Mouse (Mus musculus): ENCODE data around the gene Ryr3. TPM values are rescaled to one million over a fixed set of nuclear protein-coding genes. Genes with fewer than 3 reads are reported as not detected.

The Ryr3 gene
- polyA plus RNA-seq, 1 experiment from 2014 or later = 0.85 TPM

- no peaks in the 10 kb centered on the region for H3K36me3 ChIP-seq (ENCODE audit: control insufficient read depth, insufficient read depth, low read length)
- H3K9ac ChIP-seq (ENCODE audit: low read length) = no peak overlapping the region
- no peaks in the 10 kb centered on the region for H3K4me1 ChIP-seq (ENCODE audit: control insufficient read depth, insufficient read depth, low read length)
- no peaks in the 10 kb centered on the region for H3K9me3 ChIP-seq (ENCODE audit: control insufficient read depth, low read length)
- 88% methylated on average over 4 of the region's 4 CpGs for WGBS
- H3K27ac ChIP-seq (ENCODE audit: low read depth, low read length) = no peak overlapping the region
- ATAC-seq (ENCODE audit: insufficient read depth, low FRiP score, low TSS enrichment) = no peak
- H3K27me3 ChIP-seq (ENCODE audit: control insufficient read depth, insufficient read depth, low read length) = no peaks in the 10 kb centered on the region
- DNase-seq (ENCODE audit: low spot score) = no peak
- H3K4me3 ChIP-seq (ENCODE audit: low read depth, low read length) = no peak overlapping the region
- no peak overlapping the region for H3K4me2 ChIP-seq (ENCODE audit: low read depth)
Measured at GRCm38 (mm10) chr2:113076396-113076795, 140.5 kb downstream of the Ryr3 start.

DNA sequence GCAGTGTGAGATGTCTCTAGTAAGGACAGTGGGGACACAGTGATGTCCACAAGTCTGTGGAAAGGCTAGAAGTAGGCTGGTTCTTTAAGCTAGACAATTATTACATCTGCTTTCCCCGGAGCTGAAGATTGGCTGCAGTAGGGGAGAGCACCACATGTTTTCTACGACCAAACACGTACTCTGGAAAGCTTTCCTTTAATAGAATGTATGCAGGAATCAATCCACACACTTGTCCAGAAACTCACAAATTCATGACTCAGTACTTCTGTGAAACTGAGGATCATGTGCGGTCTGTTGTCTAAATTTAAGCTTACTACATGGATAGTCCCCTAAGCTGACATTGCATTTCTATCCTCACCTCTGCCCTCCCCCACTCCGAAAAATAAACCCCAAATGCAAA, 157.5 kb downstream of the Ryr3 start:
- no peaks in the 10 kb centered on the region for H3K27me3 ChIP-seq (ENCODE audit: control insufficient read depth, insufficient read depth, low read length)
- 89% methylated on average over 5 of the region's 5 CpGs for WGBS

GRCm38 (mm10) chr2:113058914-113059313, 158.0 kb downstream of the Ryr3 start:
- H3K27me3 ChIP-seq (ENCODE audit: control insufficient read depth, insufficient read depth, low read length) = no peaks in the 10 kb centered on the region
- no peaks in the 10 kb centered on the region for H3K36me3 ChIP-seq (ENCODE audit: control insufficient read depth, insufficient read depth, low read length)
- H3K4me3 ChIP-seq (ENCODE audit: low read depth, low read length) = no peak overlapping the region
- H3K27ac ChIP-seq (ENCODE audit: low read depth, low read length) = no peak overlapping the region
- ATAC-seq (ENCODE audit: insufficient read depth, low FRiP score, low TSS enrichment) = no peak
- no peaks in the 10 kb centered on the region for H3K9me3 ChIP-seq (ENCODE audit: control insufficient read depth, low read length)
- WGBS = 64% methylated on average over 5 of the region's 5 CpGs
- H3K4me2 ChIP-seq (ENCODE audit: low read depth) = no peak overlapping the region
- H3K9ac ChIP-seq (ENCODE audit: low read length) = no peak overlapping the region
- H3K4me1 ChIP-seq (ENCODE audit: control insufficient read depth, insufficient read depth, low read length) = no peaks in the 10 kb centered on the region
- no peak for DNase-seq (ENCODE audit: low spot score)

More for the DNA sequence above, 157.5 kb downstream of the Ryr3 start:
- no peak for DNase-seq (ENCODE audit: low spot score)
- ATAC-seq (ENCODE audit: insufficient read depth, low FRiP score, low TSS enrichment) = no peak
- H3K9me3 ChIP-seq (ENCODE audit: control insufficient read depth, low read length) = no peaks in the 10 kb centered on the region
- no peak overlapping the region for H3K27ac ChIP-seq (ENCODE audit: low read depth, low read length)
- no peak overlapping the region for H3K4me3 ChIP-seq (ENCODE audit: low read depth, low read length)
- H3K9ac ChIP-seq (ENCODE audit: low read length) = no peak overlapping the region
- H3K4me2 ChIP-seq (ENCODE audit: low read depth) = no peak overlapping the region
- H3K36me3 ChIP-seq (ENCODE audit: control insufficient read depth, insufficient read depth, low read length) = no peaks in the 10 kb centered on the region
- no peaks in the 10 kb centered on the region for H3K4me1 ChIP-seq (ENCODE audit: control insufficient read depth, insufficient read depth, low read length)

DNA sequence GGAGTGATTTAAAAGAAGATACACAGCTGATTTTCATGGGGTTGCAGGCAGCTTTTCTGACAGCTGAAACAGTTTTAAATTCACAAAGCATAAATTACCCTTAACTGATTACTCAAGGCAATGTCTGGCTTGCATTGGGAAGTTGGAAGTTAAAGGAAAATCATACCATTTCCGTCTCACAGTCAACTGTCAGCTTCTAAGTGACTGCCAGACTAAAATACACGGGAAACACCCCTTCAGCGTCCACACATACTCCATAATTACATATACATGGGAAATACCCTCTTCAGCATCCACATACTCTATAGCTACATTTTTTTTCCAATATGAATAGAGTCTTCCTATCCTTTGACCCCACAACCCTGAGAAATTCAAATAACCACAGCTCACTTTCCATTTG, 158.8 kb downstream of the Ryr3 start:
- Histone ChIP-seq H3K4me3 (ENCODE audit: low read depth, low read length) (no peak overlapping the region), H3K36me3 (ENCODE audit: control insufficient read depth, insufficient read depth, low read length) (no peaks in the 10 kb centered on the region), H3K4me2 (ENCODE audit: low read depth) (no peak overlapping the region), H3K4me1 (ENCODE audit: control insufficient read depth, insufficient read depth, low read length) (no peaks in the 10 kb centered on the region), H3K9ac (ENCODE audit: low read length) (no peak overlapping the region), H3K27me3 (ENCODE audit: control insufficient read depth, insufficient read depth, low read length) (no peaks in the 10 kb centered on the region), H3K27ac (ENCODE audit: low read depth, low read length) (no peak overlapping the region), H3K9me3 (ENCODE audit: control insufficient read depth, low read length) (no peaks in the 10 kb centered on the region)
- WGBS = 76% methylated on average over 3 of the region's 3 CpGs
- DNase-seq (ENCODE audit: low spot score) = no peak
- ATAC-seq (ENCODE audit: insufficient read depth, low FRiP score, low TSS enrichment) = no peak

GRCm38 (mm10) chr2:113055591-113055990, 161.3 kb downstream of the Ryr3 start:
- Histone ChIP-seq H3K9ac (ENCODE audit: low read length) (no peak overlapping the region), H3K27ac (ENCODE audit: low read depth, low read length) (no peak overlapping the region), H3K4me1 (ENCODE audit: control insufficient read depth, insufficient read depth, low read length) (no peaks in the 10 kb centered on the region), H3K9me3 (ENCODE audit: control insufficient read depth, low read length) (no peaks in the 10 kb centered on the region), H3K36me3 (ENCODE audit: control insufficient read depth, insufficient read depth, low read length) (no peaks in the 10 kb centered on the region), H3K4me3 (ENCODE audit: low read depth, low read length) (no peak overlapping the region), H3K27me3 (ENCODE audit: control insufficient read depth, insufficient read depth, low read length) (no peaks in the 10 kb centered on the region), H3K4me2 (ENCODE audit: low read depth) (no peak overlapping the region)
- ATAC-seq (ENCODE audit: insufficient read depth, low FRiP score, low TSS enrichment) (no peak), DNase-seq (ENCODE audit: low spot score) (no peak)
- WGBS = 88% methylated on average over 2 of the region's 2 CpGs

GRCm38 (mm10) chr2:113049831-113050230, 167.1 kb downstream of the Ryr3 start:
- Histone ChIP-seq H3K4me2 (ENCODE audit: low read depth) (no peak overlapping the region), H3K4me3 (ENCODE audit: low read depth, low read length) (no peak overlapping the region), H3K4me1 (ENCODE audit: control insufficient read depth, insufficient read depth, low read length) (no peaks in the 10 kb centered on the region), H3K36me3 (ENCODE audit: control insufficient read depth, insufficient read depth, low read length) (no peaks in the 10 kb centered on the region), H3K9me3 (ENCODE audit: control insufficient read depth, low read length) (no peaks in the 10 kb centered on the region), H3K27ac (ENCODE audit: low read depth, low read length) (no peak overlapping the region), H3K27me3 (ENCODE audit: control insufficient read depth, insufficient read depth, low read length) (no peaks in the 10 kb centered on the region), H3K9ac (ENCODE audit: low read length) (no peak overlapping the region)
- WGBS = 74% methylated on average over 1 of the region's 1 CpGs
- no peak for DNase-seq (ENCODE audit: low spot score)
- ATAC-seq (ENCODE audit: insufficient read depth, low FRiP score, low TSS enrichment) = no peak

DNA sequence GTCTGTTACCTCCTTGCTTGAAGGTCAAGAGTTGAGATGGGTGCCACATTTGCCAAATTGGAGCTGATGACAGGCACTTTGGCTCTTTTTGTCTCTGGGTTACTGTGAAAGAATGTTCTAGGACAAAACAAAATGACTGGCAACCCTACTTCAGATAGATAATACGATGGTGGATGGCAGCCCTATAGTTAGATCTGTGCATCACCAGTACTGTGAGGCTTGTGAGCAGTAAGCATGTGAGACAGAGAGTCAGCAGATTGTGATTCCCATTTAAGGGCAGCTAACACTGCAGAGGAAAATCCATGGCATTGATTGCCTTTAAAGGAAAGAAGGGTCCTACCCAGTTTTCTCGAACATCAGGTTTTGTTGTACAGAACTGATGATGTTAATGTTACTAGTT, 180.3 kb downstream of the Ryr3 start:
- no peaks in the 10 kb centered on the region for H3K27me3 ChIP-seq (ENCODE audit: control insufficient read depth, insufficient read depth, low read length)
- no peaks in the 10 kb centered on the region for H3K36me3 ChIP-seq (ENCODE audit: control insufficient read depth, insufficient read depth, low read length)

DNA sequence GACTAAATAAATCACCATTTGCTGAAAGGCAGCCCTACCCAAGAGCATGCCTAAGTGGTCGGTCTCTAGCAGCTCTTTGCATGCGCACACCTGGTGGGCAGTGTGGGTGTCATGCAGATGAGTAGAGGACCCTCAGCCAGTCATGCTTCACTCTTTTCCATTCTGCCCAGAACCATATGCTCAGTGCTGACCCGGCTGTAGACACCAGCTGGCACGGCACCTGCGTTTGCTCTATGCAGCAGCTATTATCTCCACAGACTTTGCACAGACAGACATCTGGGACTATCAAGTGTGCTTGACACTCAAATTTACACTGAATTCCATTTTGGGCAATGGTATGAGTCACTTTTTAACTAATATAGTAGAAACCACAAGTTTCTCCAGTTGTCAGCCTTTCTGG, 186.2 kb downstream of the Ryr3 start:
- no peaks in the 10 kb centered on the region for H3K9me3 ChIP-seq (ENCODE audit: control insufficient read depth, low read length)
- ATAC-seq (ENCODE audit: insufficient read depth, low FRiP score, low TSS enrichment) (no peak; the same call in 1 of the 2 replicates), DNase-seq (ENCODE audit: low spot score) (no peak)
- H3K4me2 ChIP-seq (ENCODE audit: low read depth) = no peak overlapping the region
- no peak overlapping the region for H3K27ac ChIP-seq (ENCODE audit: low read depth, low read length)
- no peak overlapping the region for H3K4me3 ChIP-seq (ENCODE audit: low read depth, low read length)
- no peaks in the 10 kb centered on the region for H3K27me3 ChIP-seq (ENCODE audit: control insufficient read depth, insufficient read depth, low read length)
- no peak overlapping the region for H3K9ac ChIP-seq (ENCODE audit: low read length)
- no peaks in the 10 kb centered on the region for H3K36me3 ChIP-seq (ENCODE audit: control insufficient read depth, insufficient read depth, low read length)
- WGBS = 75% methylated on average over 5 of the region's 5 CpGs
- H3K4me1 ChIP-seq (ENCODE audit: control insufficient read depth, insufficient read depth, low read length) = no peaks in the 10 kb centered on the region

More for the DNA sequence above, 180.3 kb downstream of the Ryr3 start:
- Histone ChIP-seq H3K27ac (ENCODE audit: low read depth, low read length) (no peak overlapping the region), H3K9ac (ENCODE audit: low read length) (no peak overlapping the region), H3K4me2 (ENCODE audit: low read depth) (no peak overlapping the region), H3K4me3 (ENCODE audit: low read depth, low read length) (no peak overlapping the region), H3K4me1 (ENCODE audit: control insufficient read depth, insufficient read depth, low read length) (no peaks in the 10 kb centered on the region), H3K9me3 (ENCODE audit: control insufficient read depth, low read length) (no peaks in the 10 kb centered on the region)
- WGBS = 91% methylated on average over 2 of the region's 2 CpGs
- no peak for DNase-seq (ENCODE audit: low spot score)
- no peak for ATAC-seq (ENCODE audit: insufficient read depth, low FRiP score, low TSS enrichment)

- Histone ChIP-seq H3K27me3 (ENCODE audit: control insufficient read depth, insufficient read depth, low read length) (no peaks in the 10 kb centered on the region), H3K9ac (ENCODE audit: low read length) (no peak overlapping the region), H3K9me3 (ENCODE audit: control insufficient read depth, low read length) (no peaks in the 10 kb centered on the region), H3K36me3 (ENCODE audit: control insufficient read depth, insufficient read depth, low read length) (no peaks in the 10 kb centered on the region), H3K4me2 (ENCODE audit: low read depth) (no peak overlapping the region), H3K4me1 (ENCODE audit: control insufficient read depth, insufficient read depth, low read length) (no peaks in the 10 kb centered on the region), H3K4me3 (ENCODE audit: low read depth, low read length) (no peak overlapping the region), H3K27ac (ENCODE audit: low read depth, low read length) (no peak overlapping the region)
- no peak for DNase-seq (ENCODE audit: low spot score)
- no peak for ATAC-seq (ENCODE audit: insufficient read depth, low FRiP score, low TSS enrichment)
- 71% methylated on average over 7 of the region's 7 CpGs for WGBS
Measured at GRCm38 (mm10) chr2:113019896-113020295, 197.0 kb downstream of the Ryr3 start.
